In the genomic region with DNA sequence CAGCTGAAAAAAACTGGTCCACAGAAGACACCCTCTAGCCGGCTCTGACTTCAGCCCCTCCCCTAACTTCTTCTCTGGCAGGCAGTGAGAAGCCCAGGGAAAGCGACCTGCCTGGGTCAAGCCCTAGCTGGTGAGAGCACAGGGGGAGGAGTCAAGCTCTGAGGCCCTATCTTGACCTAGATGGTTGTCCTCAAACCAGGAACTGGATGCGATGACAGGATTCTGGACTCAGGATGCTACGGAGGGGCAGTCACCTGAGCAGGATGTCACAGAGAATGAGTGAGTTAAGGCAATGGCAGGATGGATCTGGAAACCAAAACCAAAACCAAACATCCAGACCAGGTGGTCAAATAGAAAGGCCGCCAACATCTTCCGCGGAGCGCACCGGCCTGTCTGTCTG, we compare ENCODE assay signal across 12 mouse cellular contexts. TPM values are rescaled to one million over a fixed set of nuclear protein-coding genes. Genes with fewer than 3 reads are reported as not detected.
DNase-seq lines count a peak whose midpoint lies in the region; ATAC-seq and TF ChIP-seq lines count a peak whose summit lies in the region.
"Had no signal": no experiment of that assay in that cellular context is flagged by ENCODE, and none has a peak within 500 bp of the region (broad histone marks: within the 10 kb centered on the region; RNA-seq: fewer than 3 reads in every experiment).

No protein-coding gene starts in this region.

- H3K4me2 ChIP-seq in midbrain, embryonic 15.5 days, result no peak overlapping the region
- H3K4me2 ChIP-seq in liver, embryonic 15.5 days, result no peak overlapping the region; the same call in 1 of the 2 replicates
- peak overlapping the region; percentile 41 for H3K4me2 ChIP-seq in stomach, postnatal 0 days (replicated peaks; ENCODE audit: low read depth)
- no peak overlapping the region for H3K4me2 ChIP-seq in hindbrain, embryonic 12.5 days (replicated peaks)
- H3K4me2 ChIP-seq: limb, embryonic 13.5 days had no signal

- no peak for TF ChIP-seq EP300 in stomach, postnatal 0 days (optimal IDR thresholded peaks at IDR 0.05)

- peaks cover 67% of the 10 kb centered on the region for H3K27me3 ChIP-seq in midbrain, embryonic 10.5 days (ENCODE audit: low read depth, poor library complexity, severe bottlenecking)
- H3K27me3 ChIP-seq in midbrain, embryonic 15.5 days (replicated peaks), result peaks cover 28% of the 10 kb centered on the region
- peaks cover 39% of the 10 kb centered on the region for H3K27me3 ChIP-seq in liver, embryonic 15.5 days
- H3K27me3 ChIP-seq in stomach, postnatal 0 days (ENCODE audit: control insufficient read depth, insufficient read depth, low read length), result no peaks in the 10 kb centered on the region
- peaks cover 49% of the 10 kb centered on the region for H3K27me3 ChIP-seq in hindbrain, embryonic 12.5 days

- no peak for DNase-seq in midbrain, embryonic 10.5 days (ENCODE audit: low spot score)
- peak; percentile 86 for DNase-seq in kidney, adult 11 months
- peak; percentile 67 for DNase-seq in stomach, postnatal 0 days (ENCODE audit: low spot score)
- no peak for DNase-seq in heart, adult 9 months (ENCODE audit: low spot score in 2 of 2)
- no peak for DNase-seq in heart, postnatal 4 days
- DNase-seq: adrenal gland, postnatal 14 days had no signal

- no peak for ATAC-seq in midbrain, embryonic 15.5 days (replicated peaks)
- ATAC-seq in liver, embryonic 15.5 days (ENCODE audit: insufficient read depth), result 0 out of 2 replicates have a peak, but pooled peaks have one; percentile 19
- ATAC-seq in stomach, postnatal 0 days (ENCODE audit: low FRiP score, low TSS enrichment), result peak; percentile 5; the same call in 1 of the 2 replicates
- no peak for ATAC-seq in hindbrain, embryonic 12.5 days (ENCODE audit: low FRiP score)
- ATAC-seq: hindbrain, postnatal 0 days had no signal

- peaks cover 39% of the 10 kb centered on the region for H3K4me1 ChIP-seq in midbrain, embryonic 10.5 days
- H3K4me1 ChIP-seq in midbrain, embryonic 15.5 days, result peaks cover 8% of the 10 kb centered on the region
- H3K4me1 ChIP-seq in liver, embryonic 15.5 days (replicated peaks), result peaks cover 6% of the 10 kb centered on the region; the same call in 1 of the 2 replicates
- peaks cover 2% of the 10 kb centered on the region; the same call in 1 of the 2 replicates for H3K4me1 ChIP-seq in stomach, postnatal 0 days (replicated peaks; ENCODE audit: control insufficient read depth, insufficient read depth)
- peaks cover 18% of the 10 kb centered on the region for H3K4me1 ChIP-seq in hindbrain, embryonic 12.5 days

- no peak overlapping the region for H3K4me3 ChIP-seq in midbrain, embryonic 10.5 days
- no peak overlapping the region for H3K4me3 ChIP-seq in midbrain, embryonic 15.5 days
- H3K4me3 ChIP-seq in liver, embryonic 15.5 days (replicated peaks), result no peak overlapping the region
- no peak overlapping the region for H3K4me3 ChIP-seq in stomach, postnatal 0 days (ENCODE audit: low read depth, low read length)
- no peak overlapping the region for H3K4me3 ChIP-seq in hindbrain, embryonic 12.5 days
- H3K4me3 ChIP-seq: limb, embryonic 13.5 days had no signal

- H3K27ac ChIP-seq in midbrain, embryonic 10.5 days (replicated peaks), result 0 out of 2 replicates have a peak overlapping the region, but pooled peaks have one; percentile 6
- H3K27ac ChIP-seq in midbrain, embryonic 15.5 days, result no peak overlapping the region
- H3K27ac ChIP-seq in liver, embryonic 15.5 days (replicated peaks), result no peak overlapping the region
- peak overlapping the region; percentile 56 for H3K27ac ChIP-seq in stomach, postnatal 0 days (replicated peaks)
- no peak overlapping the region for H3K27ac ChIP-seq in hindbrain, embryonic 12.5 days
- H3K27ac ChIP-seq: hindbrain, postnatal 0 days; limb, embryonic 13.5 days had no signal

- WGBS in midbrain, embryonic 10.5 days, result 34% methylated on average over 9 of the region's 9 CpGs
- WGBS in midbrain, embryonic 15.5 days, result 42% methylated on average over 9 of the region's 9 CpGs
- 28% methylated on average over 9 of the region's 9 CpGs for WGBS in liver, embryonic 15.5 days (ENCODE audit: insufficient replicate concordance)
- 26% methylated on average over 9 of the region's 9 CpGs for WGBS in stomach, postnatal 0 days
- WGBS in hindbrain, embryonic 12.5 days, result 37% methylated on average over 9 of the region's 9 CpGs

- H3K9ac ChIP-seq in midbrain, embryonic 15.5 days, result no peak overlapping the region
- H3K9ac ChIP-seq in liver, embryonic 15.5 days, result no peak overlapping the region
- no peak overlapping the region for H3K9ac ChIP-seq in stomach, postnatal 0 days (ENCODE audit: low read length)
- no peak overlapping the region for H3K9ac ChIP-seq in hindbrain, embryonic 12.5 days
- H3K9ac ChIP-seq: limb, embryonic 13.5 days had no signal

- no peak for TF ChIP-seq CTCF in stomach, postnatal 0 days (IDR thresholded peaks at IDR 0.05; ENCODE audit: low read depth)

- no peaks in the 10 kb centered on the region for H3K9me3 ChIP-seq in midbrain, embryonic 10.5 days (replicated peaks)
- H3K9me3 ChIP-seq in midbrain, embryonic 15.5 days, result no peaks in the 10 kb centered on the region
- no peaks in the 10 kb centered on the region for H3K9me3 ChIP-seq in liver, embryonic 15.5 days (replicated peaks)
- no peaks in the 10 kb centered on the region for H3K9me3 ChIP-seq in stomach, postnatal 0 days (ENCODE audit: control insufficient read depth, low read length)
- no peaks in the 10 kb centered on the region for H3K9me3 ChIP-seq in hindbrain, embryonic 12.5 days (replicated peaks)
- H3K9me3 ChIP-seq: limb, embryonic 13.5 days had no signal

- no peaks in the 10 kb centered on the region for H3K36me3 ChIP-seq in midbrain, embryonic 10.5 days
- no peaks in the 10 kb centered on the region for H3K36me3 ChIP-seq in midbrain, embryonic 15.5 days (replicated peaks)
- no peaks in the 10 kb centered on the region for H3K36me3 ChIP-seq in liver, embryonic 15.5 days (replicated peaks)
- H3K36me3 ChIP-seq in stomach, postnatal 0 days (ENCODE audit: control insufficient read depth, insufficient read depth, low read length), result no peaks in the 10 kb centered on the region
- H3K36me3 ChIP-seq in hindbrain, embryonic 12.5 days, result no peaks in the 10 kb centered on the region
- H3K36me3 ChIP-seq: limb, embryonic 13.5 days had no signal

RNA-seq across cellular contexts. Expression of a gene that starts 3.7 kb away (rescaled TPM):
- polyA plus RNA-seq in midbrain, embryonic 10.5 days (2016; fragmentation: Nextera tagmentation; extraction: Ambion mirVana), result 1.4 and 1.6 TPM in 2 replicates
- polyA plus RNA-seq in midbrain, embryonic 15.5 days (2015; fragmentation: Nextera tagmentation; extraction: Ambion mirVana), result 0.96 and 1.4 TPM in 2 replicates
- 4.9 and 5.6 TPM in 2 replicates for polyA plus RNA-seq in liver, embryonic 15.5 days (2015; fragmentation: Nextera tagmentation; extraction: Ambion mirVana)
- polyA plus RNA-seq in stomach, postnatal 0 days (2015; fragmentation: Nextera tagmentation; extraction: Ambion mirVana), result 38.5 and 41.2 TPM in 2 replicates
- polyA plus RNA-seq in hindbrain, embryonic 12.5 days (2016; fragmentation: Nextera tagmentation; extraction: Ambion mirVana), result 3.0 and 4.1 TPM in 2 replicates
- 1 to 10 TPM in 1 of 2 experiments, under 1 TPM in 1; 0.99 to 1.0 TPM for total RNA-seq in heart, postnatal 4 days (2021)

RNA-seq across cellular contexts. Expression of a gene that starts 38.2 kb away (rescaled TPM):
- polyA plus RNA-seq in midbrain, embryonic 10.5 days (2016; fragmentation: Nextera tagmentation; extraction: Ambion mirVana), result 0.16 TPM in 1 of 2 replicates, not detected in the other
- polyA plus RNA-seq in midbrain, embryonic 15.5 days (2015; fragmentation: Nextera tagmentation; extraction: Ambion mirVana), result not detected in 2 replicates
- polyA plus RNA-seq in liver, embryonic 15.5 days (2015; fragmentation: Nextera tagmentation; extraction: Ambion mirVana), result not detected in 2 replicates
- polyA plus RNA-seq in stomach, postnatal 0 days (2015; fragmentation: Nextera tagmentation; extraction: Ambion mirVana), result not detected in 2 replicates
- polyA plus RNA-seq in hindbrain, embryonic 12.5 days (2016; fragmentation: Nextera tagmentation; extraction: Ambion mirVana), result not detected in 2 replicates
- total RNA-seq in heart, postnatal 4 days (2021), result not detected
- total RNA-seq: adrenal gland, postnatal 14 days; hindbrain, postnatal 0 days had no signal
- polyA plus RNA-seq: hindbrain, postnatal 0 days; limb, embryonic 13.5 days; spleen, adult 2 months had no signal

Comparison
In these comparisons a context has a peak if more than half of its experiments do, and no peak if none do; other contexts are left out.
1. H3K27ac ChIP-seq: peak in midbrain, embryonic 10.5 days (single experiment) and stomach, postnatal 0 days (single experiment); none in midbrain, embryonic 15.5 days (single experiment), liver, embryonic 15.5 days (single experiment) and hindbrain, embryonic 12.5 days (single experiment).
2. DNase-seq: peak in kidney, adult 11 months (single experiment) and stomach, postnatal 0 days (single experiment); none in midbrain, embryonic 10.5 days (single experiment), heart, adult 9 months (0 of 2) and heart, postnatal 4 days (single experiment).
3. ATAC-seq: peak in liver, embryonic 15.5 days (single experiment) and stomach, postnatal 0 days (single experiment); none in midbrain, embryonic 15.5 days (single experiment) and hindbrain, embryonic 12.5 days (single experiment).